Mouse (Mus musculus): ENCODE results near the gene Ier5.

- TF ChIP-seq POLR2A (IDR thresholded peaks at IDR 0.05; ENCODE audit: borderline replicate concordance, low read depth, low read length): no peak
- no peak for TF ChIP-seq CTCF (IDR thresholded peaks at IDR 0.05; ENCODE audit: low read depth, low read length)
Measured at GRCm38 (mm10) chr1:155058099-155059012, 41.1 kb downstream of the Ier5 start.

Data from bone marrow macrophage, adult 2 months (primary cell).